Mouse (Mus musculus) thymus, adult 2 months (tissue): ENCODE results near the gene Shld1. TPM values are rescaled to one million over a fixed set of nuclear protein-coding genes. Genes with fewer than 3 reads are reported as not detected.

Source experiments
- DNase-seq: peaks from one replicate; pipeline ENCODE4 v3.0.0; 2021
- H3K27ac ChIP-seq: fragments of 200-500 bp; 2 replicates; pipeline ENCODE4 v1.5.1; 2012; ENCODE audit warnings: low read length, control low read depth; ENCODE audit not compliant: control insufficient read depth, insufficient read depth
- H3K27me3 ChIP-seq: fragments of 200-500 bp; 2 replicates; pipeline ENCODE4 v1.6.1; 2012; ENCODE audit warnings: mild to moderate bottlenecking, low read length, moderate library complexity, mixed read lengths; ENCODE audit not compliant: control insufficient read depth, insufficient read depth
- H3K36me3 ChIP-seq: fragments of 200-500 bp; 2 replicates; pipeline ENCODE4 v1.6.1; 2012; ENCODE audit warnings: mild to moderate bottlenecking, low read length, moderate library complexity; ENCODE audit not compliant: control insufficient read depth, insufficient read depth
- H3K4me1 ChIP-seq: fragments of 200-500 bp; replicated peaks from 2 replicates; pipeline ENCODE4 v1.6.1; 2012; ENCODE audit warnings: low read length; ENCODE audit not compliant: control insufficient read depth, insufficient read depth
- H3K4me3 ChIP-seq: fragments of 200-500 bp; 2 replicates; pipeline ENCODE4 v1.5.1; 2012; ENCODE audit warnings: mild to moderate bottlenecking, low read length, control low read depth, moderate library complexity; ENCODE audit not compliant: control insufficient read depth, insufficient read depth
- CTCF ChIP-seq: fragments of 200-500 bp; IDR thresholded peaks from 2 replicates; pipeline ENCODE4 v1.5.1; 2012; ENCODE audit warnings: mild to moderate bottlenecking, control low read depth, low read length, moderate library complexity, borderline replicate concordance; ENCODE audit not compliant: control insufficient read depth, poor library complexity, insufficient read depth; ENCODE audit errors: extremely low read depth
- POLR2A ChIP-seq: fragments of 200-500 bp; IDR thresholded peaks from 2 replicates; pipeline ENCODE4 v1.6.1; 2012; ENCODE audit warnings: mild to moderate bottlenecking, low read length, control low read depth, moderate library complexity; ENCODE audit not compliant: control insufficient read depth, poor library complexity, insufficient read depth; ENCODE audit errors: extremely low read depth
- WGBS: fragments of 180-500 bp; shearing (Covaris S2); methylation state at CpG from one replicate; pipeline ENCODE4 v1.1.7; 2018; 5-methylcytosine and 5-hydroxymethylcytosine counted together
- polyA plus RNA-seq: library from polyadenylated mRNA; depleted of rRNA; stranded (reverse); fragments of >200 nt; gene quantifications from 2 replicates; pipeline ENCODE4 v1.2.3, GENCODE M21; 2012

Gene Shld1
- polyA plus RNA-seq, 1 experiment: 20.8 TPM

DNA sequence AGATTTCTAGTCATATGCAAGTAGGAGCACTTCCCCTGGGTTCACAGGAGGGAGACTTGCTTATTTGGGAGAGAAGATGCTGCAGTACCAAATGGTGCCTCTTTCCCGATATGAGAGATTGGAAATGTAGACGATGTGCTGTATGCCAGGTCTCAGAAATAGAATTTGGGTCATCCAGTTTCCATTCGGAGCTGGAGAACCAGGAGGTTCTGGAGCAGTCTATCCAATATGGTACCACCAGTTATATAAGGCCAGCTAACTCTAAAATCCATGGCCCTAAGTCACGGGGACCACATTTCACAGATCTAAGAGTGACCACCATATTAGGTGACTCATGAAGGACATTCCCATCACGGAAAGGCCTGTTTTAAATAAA, 30.8 kb downstream of the Shld1 start:
- TF ChIP-seq POLR2A (no peak), CTCF (no peak)
- Histone ChIP-seq H3K27ac (no peak overlapping the region), H3K27me3 (no peaks in the 10 kb centered on the region), H3K4me3 (no peak overlapping the region), H3K36me3 (no peaks in the 10 kb centered on the region), H3K4me1 (no peaks in the 10 kb centered on the region)
- WGBS: 96% methylated on average over 5 of the region's 5 CpGs
- no peak for DNase-seq

DNA sequence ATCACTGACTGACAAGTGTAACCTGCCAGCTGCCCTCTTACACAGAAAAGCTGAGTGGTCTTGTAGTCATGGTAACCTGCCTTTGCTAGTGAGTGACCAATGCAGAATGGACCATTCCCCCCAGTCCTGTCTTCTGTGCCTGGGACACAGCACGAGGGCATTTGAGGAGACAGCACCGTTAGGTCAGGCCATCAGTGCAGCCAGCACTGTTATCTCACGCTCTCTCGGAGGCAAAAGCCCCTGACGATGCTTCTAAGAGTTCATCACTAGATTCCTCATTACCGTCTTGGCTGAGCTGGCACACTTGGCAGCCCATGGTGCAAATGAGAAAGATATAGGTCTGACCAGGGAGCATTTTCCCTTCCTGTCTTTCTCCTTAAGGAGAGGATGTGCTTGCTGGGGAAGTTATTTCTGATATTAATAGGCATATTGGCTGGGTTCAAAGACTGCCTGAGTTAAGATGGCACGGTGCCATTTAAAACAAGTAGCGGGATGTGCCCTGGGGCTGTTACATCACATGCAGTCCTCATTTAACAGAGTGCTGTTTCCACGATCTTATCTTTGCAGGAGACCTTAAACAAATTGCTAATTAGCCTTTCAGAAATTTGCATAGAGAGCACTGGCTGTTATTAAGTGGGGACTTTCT, 34.3 kb downstream of the Shld1 start:
- H3K27me3 ChIP-seq: no peaks in the 10 kb centered on the region
- peaks cover 6% of the 10 kb centered on the region for H3K4me1 ChIP-seq
- no peak overlapping the region for H3K27ac ChIP-seq
- 94% methylated on average over 9 of the region's 9 CpGs for WGBS
- TF ChIP-seq POLR2A (no peak), CTCF (no peak)
- DNase-seq: no peak
- H3K4me3 ChIP-seq: no peak overlapping the region
- H3K36me3 ChIP-seq: no peaks in the 10 kb centered on the region

DNA sequence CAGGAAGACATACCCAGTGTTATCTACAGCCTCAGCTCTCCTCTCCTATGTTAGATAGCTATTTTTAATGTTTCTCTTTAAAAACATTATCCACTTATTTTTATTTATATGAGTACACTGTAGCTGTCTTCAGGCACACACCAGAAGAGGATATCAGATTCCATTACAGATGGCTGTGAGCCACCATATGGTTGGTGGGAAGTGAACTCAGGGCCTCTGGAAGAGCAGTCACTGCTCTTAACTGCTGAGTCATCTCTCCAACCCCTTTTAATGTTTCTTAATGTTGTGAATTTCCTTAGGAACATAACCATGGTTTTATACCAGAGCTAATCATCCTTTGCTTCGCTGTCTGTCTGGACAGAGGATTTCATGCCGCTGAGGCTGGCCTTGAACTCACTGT, 35.1 kb downstream of the Shld1 start:
- TF ChIP-seq POLR2A (no peak), CTCF (no peak)
- no peak for DNase-seq
- 99% methylated on average over 2 of the region's 2 CpGs for WGBS

DNA sequence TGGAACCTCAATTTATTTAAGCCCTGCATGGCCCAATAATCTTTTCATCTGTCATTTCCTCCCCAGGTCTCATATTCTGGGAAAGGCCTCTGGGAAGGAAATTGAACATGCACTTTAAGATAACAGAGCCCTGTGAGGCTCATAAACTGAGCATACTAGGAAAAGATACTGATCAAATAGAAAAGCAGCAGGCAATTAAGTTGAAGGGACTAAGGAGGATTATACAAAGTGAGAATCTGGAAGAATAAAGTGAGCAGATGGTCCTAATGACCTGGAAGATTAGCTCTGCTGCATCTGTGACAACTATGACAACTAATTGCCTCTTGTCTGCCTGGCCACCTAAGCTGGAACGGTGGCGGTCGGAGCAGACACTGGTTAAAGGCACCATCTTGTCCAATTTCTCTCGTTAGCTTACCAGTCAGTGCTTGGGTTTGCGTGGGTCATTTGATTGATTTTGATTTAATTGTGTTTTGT, 37.3 kb downstream of the Shld1 start:
- Histone ChIP-seq H3K27me3 (no peaks in the 10 kb centered on the region), H3K4me3 (no peak overlapping the region), H3K4me1 (peaks cover 9% of the 10 kb centered on the region), H3K36me3 (no peaks in the 10 kb centered on the region), H3K27ac (no peak overlapping the region)
- DNase-seq: no peak
- 96% methylated on average over 5 of the region's 5 CpGs for WGBS
- TF ChIP-seq POLR2A (no peak), CTCF (no peak)

More for the DNA sequence above, 35.1 kb downstream of the Shld1 start:
- H3K27me3 ChIP-seq: no peaks in the 10 kb centered on the region
- no peak overlapping the region for H3K4me3 ChIP-seq
- no peaks in the 10 kb centered on the region for H3K36me3 ChIP-seq
- H3K4me1 ChIP-seq: peaks cover 9% of the 10 kb centered on the region
- H3K27ac ChIP-seq: no peak overlapping the region

- Histone ChIP-seq H3K4me1 (peaks cover 9% of the 10 kb centered on the region), H3K27ac (no peak overlapping the region), H3K27me3 (no peaks in the 10 kb centered on the region), H3K4me3 (no peak overlapping the region), H3K36me3 (no peaks in the 10 kb centered on the region)
- no peak for DNase-seq
- 97% methylated on average over 7 of the region's 7 CpGs for WGBS
- no peak for TF ChIP-seq POLR2A
- no peak for TF ChIP-seq CTCF
Measured at GRCm38 (mm10) chr2:132724561-132724960, 37.8 kb downstream of the Shld1 start.

DNA sequence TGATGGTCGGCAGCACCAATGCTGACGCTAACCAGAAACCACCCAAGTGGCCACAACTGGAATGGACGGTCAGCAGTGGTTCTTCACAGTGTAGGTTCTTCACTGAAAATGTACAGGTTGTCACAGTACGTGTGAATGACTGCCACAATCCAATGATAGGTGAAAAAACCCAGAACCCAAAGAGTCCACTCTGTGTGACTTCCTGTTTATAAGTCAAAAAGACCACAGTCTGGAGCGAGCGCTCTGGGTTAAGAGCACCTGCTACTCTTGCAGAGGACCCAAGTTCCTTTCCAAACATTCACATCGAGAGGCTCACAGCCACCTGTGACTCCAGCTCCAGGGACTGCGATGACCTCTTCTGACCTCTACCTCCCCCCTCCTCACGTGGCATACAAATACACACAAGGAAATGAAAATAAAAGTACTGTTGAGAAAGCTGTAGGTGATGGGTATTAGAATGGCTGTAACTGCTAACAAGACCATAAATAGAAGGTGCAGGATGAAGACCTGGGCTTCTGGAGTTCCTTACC, 38.7 kb downstream of the Shld1 start:
- no peaks in the 10 kb centered on the region for H3K36me3 ChIP-seq
- no peak for DNase-seq
- no peak overlapping the region for H3K4me3 ChIP-seq
- H3K27ac ChIP-seq: no peak overlapping the region
- H3K27me3 ChIP-seq: no peaks in the 10 kb centered on the region
- WGBS: 9% methylated on average over 9 of the region's 9 CpGs
- H3K4me1 ChIP-seq: peaks cover 9% of the 10 kb centered on the region
- TF ChIP-seq POLR2A (no peak), CTCF (no peak)
